Mouse (Mus musculus) cerebellum, postnatal 36 days (tissue): ENCODE results near the gene Fpgs.
A peak's percentile ranks its signal among the peaks of the same experiment; 100 is the strongest.

Experiments
- DNase-seq, 2 experiments: peaks; one replicate each; pipeline ENCODE4 v3.0.0; 2021 to 2022; ENCODE audit warnings: mixed read lengths in 2 of 2

Fpgs gene

DNA sequence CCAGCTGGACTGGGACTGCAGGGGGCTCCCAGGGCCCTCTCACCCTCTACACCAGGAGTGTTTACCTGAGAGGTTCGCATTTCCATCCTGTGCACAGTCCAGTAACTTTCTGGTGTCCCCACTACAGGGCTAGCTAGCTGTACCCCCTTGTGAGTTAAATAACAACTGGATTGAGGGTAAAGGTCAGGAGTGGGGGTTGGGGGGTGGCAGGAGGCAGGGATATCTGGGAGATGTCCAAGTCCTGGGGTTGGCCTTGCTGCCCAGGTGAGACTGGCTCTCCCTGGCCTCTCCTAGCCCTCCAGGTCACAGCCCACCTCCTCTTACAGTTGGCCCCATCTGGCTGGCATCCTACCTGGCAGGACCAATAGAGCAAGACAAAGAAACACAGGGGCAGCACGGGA is at the start of gene Fpgs:
TSS of gene Fpgs (minus strand) at position 125 of the 401 bp plus-strand sequence.
- DNase-seq: no peak

DNA sequence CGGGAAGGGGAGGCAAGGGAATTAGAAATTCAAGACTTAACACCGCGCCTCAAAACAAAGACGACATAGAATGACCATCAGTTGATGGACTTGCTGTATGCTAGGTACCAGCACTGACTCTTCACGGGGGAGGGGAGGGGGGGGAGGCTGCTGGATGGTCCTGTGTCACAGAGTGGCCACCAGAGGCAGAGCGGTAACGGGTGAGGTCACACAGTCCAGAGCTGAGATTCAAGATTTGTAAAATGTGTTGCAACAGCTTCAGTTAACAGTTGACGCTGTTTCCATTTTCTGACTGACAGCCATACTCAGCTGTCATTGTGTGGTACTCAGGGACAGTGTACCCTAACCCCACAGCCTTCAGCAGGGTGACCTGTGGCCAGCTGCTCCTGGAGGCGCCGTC is 48.2 kb upstream of the Fpgs start:
- DNase-seq: no peak

DNA sequence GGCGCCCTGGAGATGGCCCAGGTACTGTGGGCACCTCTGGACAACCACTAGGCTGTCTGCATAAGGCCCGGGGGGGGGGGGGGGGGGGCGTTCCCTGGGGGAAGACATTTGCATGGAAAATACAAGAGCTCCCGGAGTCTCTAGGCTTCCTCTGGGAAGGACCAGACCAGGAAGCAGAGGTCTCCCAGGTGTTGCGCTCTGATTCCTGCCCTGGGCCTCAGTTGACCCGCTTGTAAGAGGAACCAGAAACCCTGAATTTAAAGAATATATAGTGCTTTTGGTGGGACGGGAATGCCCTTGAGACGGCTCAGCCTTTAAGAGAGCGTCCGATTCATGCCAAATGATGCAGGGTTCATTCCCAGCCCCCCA is 47.7 kb upstream of the Fpgs start:
- DNase-seq: no peak

DNA sequence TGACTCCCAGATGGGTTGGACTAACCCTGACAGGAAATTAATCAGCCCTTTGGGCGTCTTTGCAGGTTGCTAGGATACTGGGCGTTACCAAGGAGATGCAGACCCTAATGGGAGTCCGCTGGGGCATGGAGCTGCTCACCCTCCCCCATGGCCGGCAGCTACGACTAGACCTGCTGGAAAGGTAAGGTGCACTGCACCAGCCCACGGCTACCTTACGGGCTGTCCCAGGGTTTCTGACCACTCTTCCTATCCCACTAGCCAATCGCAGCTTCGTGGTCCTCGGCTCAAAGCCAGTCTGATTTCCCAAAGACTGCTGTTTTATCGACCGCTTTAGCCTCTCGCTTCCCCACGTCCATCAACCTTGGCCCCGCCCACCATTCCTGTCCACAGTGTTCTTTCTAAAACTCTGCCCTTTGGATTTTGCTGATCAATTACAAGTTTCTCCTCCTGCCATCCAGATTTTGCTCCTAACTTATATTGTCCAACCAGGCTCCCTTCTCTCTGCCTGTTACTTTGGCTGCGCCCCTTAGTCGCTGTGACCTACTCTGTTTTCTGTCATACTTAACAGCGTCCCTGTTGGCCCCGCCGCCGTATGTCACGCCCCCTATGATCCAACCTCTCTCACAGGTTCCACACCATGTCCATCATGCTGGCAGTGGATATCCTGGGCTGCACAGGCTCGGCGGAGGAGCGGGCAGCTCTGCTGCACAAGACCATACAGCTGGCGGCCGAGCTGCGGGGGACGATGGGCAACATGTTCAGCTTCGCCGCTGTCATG is 47.1 kb upstream of the Fpgs start:
- DNase-seq: no peak

DNA sequence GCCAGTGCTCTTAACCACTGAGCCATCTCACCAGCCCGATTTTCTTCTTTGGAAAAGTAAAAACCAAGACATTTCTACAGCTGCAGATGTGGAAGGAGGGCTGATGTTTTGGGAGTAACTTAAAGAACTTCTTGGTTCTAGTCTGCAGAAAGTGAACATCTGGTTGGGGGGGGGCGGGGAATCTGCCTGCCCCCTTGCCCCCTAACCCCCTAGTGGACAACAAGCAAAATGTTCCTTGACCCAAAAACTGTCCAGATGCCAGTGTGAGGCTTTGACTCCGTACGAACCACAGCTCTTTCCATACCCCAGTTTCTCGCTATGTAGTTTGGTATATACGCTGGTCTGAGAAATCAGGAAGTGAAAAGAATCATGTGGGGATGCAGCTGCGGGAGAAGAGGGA is 46.3 kb upstream of the Fpgs start:
- no peak for DNase-seq

DNA sequence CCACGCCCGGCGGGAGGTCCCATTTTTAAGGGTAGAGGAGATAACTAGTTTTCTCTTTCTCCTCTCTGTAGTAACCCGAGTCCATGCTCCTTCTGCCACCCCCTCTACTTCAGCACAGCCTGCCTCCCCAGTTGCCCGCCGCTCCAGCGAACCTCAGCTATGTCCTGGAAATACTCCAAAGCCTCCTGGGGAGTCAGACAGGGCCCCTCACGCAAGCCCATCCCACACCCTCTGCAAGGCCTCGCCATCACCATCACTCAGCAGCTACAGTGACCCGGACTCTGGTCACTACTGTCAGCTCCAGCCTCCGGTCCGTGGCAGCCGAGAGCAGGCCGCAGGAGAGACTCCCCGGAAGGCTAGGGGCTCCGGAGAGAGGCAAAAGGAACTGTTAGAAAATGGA is 45.1 kb upstream of the Fpgs start:
- no peak for DNase-seq

DNA sequence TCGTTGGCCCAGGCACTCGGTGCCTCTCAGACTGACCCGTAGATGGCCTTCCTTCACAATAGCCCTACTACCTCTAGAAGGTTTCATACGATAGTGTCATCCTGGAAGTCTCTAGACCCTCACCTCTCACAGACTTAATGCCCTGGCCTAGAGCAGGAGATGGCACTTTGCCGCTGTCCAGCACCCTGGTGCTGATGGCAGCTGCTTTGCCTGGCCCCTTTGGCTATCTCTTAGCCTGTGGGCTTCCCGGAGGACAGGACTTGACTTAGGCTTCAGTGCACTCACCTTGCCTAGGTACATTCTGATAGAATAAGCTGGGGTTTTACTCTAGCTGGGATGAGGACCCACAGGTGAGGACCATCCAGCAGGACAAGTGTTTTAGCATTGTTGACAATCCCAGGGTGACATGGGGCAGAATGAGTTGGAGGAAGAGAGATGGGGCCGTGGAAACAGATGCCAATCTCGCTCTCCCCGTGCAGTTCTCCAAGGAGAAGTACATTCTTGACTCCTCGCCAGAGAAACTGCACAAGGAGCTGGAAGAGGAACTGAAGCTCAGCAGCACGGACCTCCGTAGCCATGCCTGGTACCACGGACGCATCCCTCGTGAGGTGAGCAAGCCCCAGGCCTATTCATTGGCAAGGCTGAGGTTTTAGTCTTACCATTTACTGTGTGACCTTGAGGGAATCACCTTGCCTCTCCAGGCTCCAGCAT is 40.5 kb upstream of the Fpgs start:
- no peak for DNase-seq

DNA sequence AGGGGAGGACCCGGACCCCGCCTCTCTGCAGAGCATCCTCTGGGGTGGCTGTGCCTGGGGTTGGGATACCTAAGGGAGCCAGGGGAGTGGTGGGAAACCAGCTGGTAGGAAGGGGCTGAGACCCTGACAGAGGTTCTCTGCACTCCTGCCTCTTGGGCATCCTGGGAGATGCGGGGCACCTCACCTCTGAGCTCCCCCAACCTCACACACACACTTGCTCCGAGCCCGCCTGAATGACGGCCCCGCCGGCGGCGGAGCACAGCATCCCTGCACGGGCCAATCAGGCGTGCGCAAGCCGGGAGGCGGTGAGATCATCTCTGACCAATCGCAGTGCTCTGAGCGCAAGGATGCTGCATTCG is 38.2 kb upstream of the Fpgs start:
- peak; percentile 89 to 93 for DNase-seq

DNA sequence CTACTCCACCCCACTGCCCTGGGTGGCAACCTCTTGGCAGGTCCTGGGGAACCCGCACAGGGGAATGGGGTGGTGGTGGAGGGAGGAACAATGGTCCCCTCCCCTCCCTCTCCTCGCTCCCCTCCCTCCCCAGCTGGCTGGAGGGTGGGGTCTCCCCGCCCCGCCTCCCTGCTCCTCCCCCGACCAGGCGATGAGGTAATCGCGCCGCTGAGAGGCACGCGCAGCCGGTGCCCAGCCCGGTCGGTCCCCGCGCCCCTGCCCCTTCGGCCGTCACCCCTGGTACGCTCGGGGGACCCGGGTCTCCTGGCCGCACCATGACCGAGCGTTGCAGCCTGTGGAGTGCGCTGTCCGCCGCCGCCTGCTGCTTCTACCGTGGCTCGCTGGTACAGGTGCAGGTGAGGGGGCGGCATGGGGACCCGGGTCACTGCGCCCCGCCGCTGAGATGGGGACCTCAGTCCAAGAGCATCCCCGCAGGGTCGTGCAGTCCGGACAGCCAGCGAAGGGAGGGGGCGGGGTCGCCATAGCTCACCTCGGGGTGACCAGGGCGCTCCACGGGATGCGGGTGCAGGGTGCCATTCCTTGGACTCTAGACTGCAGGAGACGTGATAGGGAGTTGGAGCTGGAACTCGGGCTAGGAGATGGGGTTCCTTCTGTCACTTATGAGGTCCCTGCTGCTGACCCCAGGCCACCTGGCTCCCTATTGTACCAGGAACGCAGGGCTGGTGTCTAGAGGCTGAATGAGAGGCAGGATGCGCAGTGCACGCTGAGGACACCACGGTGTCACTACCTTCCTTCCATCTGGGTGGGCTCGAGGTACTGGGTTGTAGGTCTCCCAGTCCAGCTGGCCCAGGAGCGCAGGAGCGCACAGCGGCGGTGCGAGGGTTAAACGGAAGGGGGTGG is 37.6 kb upstream of the Fpgs start:
- DNase-seq: peak; percentile 69 to 84

DNA sequence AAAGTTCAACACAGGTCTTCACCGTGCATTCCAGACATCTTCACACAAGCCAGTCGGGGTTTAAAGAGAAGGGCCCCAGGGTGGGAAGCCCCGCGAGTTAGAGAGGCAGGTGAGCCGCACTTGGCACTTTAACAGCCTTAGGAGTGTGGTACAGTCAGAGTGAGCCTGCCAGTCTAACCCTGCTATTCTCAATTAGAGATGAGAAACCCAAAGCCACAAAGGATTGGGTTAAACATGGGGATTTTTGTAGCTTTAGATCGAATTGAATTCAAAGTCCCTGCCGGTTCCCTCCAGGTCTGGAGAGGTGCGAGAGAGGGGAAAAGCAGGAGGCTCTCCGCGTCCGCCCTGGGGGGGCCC is 36.9 kb upstream of the Fpgs start, which contains the start of gene 6330409D20Rik:
TSS of gene 6330409D20Rik (minus strand) at position 101 of the 357 bp plus-strand sequence.
- DNase-seq: no peak

DNA sequence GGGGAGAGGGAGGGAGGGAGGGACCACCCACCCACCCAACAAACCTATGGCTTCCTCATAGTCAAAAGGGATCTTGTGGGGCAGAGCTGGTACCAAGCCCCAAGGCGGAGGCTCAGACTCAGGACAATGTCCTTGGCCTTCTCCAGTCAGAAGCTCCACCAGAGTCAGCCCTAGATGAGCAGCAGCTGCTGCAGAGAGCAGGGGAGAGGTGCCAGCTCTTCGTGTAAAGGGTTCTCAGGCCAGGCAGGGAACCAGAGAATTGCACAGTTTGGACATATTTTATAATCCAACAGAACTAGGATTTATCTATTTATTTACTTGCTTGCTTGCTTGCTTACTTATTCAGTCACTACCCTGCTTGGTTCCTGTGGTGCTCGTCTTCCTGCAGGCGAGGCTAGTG is 35.4 kb upstream of the Fpgs start:
- no peak for DNase-seq

DNA sequence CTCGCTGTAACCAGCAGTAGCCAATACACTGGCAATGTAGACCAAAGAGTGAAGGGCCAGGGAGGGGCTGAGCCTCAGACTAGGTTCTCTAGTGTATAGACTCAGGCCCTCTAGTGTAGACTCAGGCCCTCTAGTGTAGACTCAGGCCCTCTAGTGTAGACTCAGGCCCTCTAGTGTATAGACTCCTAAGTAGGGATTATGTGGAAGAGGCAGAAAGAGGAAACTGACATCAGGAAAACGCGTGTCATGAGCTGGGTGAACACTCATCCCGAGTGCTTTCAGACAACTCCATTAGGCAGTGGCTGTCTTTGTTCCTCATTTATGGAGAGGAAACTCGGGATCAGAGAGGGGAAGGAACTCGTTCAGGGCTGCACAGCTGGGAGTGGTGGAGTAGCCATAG is 33.1 kb upstream of the Fpgs start:
- no peak for DNase-seq

DNA sequence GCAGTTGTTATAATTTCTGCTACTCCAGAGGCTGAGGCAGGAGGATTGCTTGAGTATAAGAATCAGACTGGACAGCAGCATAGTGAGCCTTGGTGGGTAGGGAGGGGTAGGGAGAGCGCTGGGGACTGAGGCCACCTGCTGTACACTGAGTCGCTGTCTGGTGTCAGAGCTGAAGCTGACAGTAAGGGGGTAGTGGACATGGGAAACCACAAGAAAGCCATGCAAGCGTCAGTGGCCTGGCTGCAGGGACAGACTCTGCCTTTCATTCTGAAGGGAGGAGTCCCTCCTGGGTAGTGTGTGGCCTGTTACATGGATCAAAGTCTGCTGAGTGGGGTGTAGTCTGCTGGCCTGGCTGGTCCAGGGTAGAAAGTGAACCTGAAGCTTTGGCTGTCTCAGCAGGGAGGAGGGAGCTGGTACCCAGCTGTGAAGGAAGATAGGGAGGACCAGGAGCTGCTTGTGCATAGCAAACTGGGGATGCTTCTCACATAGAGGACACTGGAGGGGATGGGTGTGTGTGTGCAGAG is 32.4 kb upstream of the Fpgs start:
- DNase-seq: no peak

DNA sequence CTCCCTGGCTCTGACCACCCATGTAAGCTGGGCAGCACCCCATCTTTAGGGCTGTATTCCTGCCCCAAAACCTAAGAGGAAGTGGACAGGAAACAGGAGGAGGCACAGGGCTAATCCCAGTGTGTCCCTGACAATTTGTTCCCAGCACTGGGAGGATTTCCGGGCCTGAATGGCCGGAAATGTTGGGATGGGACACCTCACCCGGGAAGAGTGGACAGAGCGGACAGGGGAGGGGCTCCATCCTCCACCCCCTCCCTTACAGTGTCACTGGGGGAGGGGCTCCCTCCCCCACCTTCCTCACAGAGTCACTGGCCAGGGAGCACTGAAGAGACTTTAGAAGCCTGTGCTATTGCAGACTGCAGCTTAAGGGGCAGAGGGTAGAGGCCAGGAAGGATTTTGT is 31.0 kb upstream of the Fpgs start:
- DNase-seq: no peak

DNA sequence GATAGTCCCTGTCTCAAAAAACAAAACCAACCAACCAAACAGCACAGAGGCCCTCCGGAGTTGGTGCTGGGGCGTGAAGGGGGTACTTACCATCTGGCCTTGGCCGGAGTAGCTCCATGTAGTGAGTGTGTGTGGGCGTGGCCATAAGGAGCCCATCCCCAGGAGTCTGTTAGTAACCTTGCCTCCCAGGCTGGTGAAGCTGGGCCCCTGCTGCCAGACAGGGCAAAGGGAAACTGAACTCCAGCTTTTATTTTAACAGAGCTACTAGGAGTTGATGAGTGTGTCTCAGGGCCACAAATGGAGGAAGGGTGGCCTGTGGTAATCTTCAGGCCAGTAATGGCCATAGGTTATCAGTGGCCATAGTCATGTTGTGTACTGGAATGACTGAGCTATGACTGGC is 30.5 kb upstream of the Fpgs start:
- DNase-seq: no peak

DNA sequence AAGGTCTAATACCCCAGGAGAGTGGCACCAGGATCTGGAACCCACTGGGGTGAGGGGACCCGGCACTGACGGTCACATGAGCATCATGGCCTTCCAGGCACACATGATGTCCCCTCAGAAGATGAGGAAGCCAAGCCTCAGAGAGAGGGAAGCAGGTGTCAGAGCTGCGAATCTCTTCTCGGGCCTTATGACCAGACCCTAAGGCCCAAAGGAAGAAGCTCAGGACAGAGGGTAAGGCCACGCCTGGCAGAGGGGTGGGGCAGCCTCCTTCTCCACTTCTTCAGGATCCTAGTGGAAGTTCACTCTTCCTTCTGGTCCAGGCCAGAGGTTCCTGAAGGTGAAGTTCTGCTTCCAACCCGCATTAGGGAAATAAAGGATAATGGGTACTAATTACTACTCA is 28.8 kb upstream of the Fpgs start:
- no peak for DNase-seq

DNA sequence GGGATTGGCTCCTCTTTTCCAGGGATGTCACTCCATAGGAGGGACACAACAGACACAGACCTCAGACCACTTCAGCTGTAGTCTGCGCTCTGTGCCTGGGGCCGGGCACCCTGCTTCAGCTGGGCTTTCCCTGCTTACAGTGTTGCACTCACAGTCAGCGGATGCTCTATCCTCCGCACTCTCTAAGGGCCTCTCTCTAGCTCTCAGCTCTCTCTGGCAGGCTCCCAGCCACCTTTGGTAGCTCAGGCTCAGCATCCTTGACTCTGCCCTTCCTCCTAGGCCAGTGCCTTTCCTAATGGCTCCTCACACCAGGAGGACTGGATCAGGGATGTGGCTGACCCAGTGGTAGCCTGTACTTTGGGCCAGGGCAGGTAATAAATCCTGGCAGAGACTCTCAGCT is 28.0 kb upstream of the Fpgs start:
- no peak for DNase-seq

DNA sequence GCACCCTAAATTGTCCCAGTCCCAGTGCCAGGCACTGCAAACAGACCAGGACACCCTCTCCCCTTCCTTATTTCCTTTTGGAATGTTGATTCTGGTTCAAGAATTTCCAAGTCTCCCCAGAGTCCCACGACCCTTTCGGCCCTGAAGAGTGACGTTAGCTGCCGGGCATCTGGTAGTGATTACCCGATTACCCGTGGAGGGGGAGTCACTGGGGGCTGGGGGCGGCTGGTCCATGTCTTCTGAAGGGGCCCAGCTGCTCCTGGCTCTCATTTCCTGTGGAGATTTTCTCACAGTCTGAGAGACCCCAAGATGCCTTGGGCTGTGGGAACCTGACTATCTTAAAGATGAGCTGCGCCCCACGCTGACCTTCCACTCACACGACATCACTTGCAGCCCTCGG is 26.9 kb upstream of the Fpgs start:
- DNase-seq: no peak

DNA sequence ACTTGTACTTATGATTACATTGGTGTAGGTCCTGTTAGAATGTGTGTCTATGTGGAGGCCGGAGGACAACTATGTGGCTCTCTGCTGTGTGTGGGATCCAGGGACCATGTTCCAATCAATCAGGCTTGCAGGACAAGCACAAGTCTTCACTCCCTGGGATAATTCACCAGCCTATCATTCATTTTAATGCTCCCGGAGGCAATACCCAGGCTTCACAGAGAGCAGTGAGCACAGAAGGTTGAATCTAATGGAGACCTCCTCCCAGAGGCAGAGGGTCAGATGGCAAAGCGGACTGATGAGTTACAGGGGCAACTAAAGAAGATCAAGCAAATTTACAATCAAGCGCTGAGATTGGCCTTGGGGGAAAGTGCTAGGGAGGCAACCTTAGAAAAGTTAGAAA is 25.6 kb upstream of the Fpgs start:
- no peak for DNase-seq

DNA sequence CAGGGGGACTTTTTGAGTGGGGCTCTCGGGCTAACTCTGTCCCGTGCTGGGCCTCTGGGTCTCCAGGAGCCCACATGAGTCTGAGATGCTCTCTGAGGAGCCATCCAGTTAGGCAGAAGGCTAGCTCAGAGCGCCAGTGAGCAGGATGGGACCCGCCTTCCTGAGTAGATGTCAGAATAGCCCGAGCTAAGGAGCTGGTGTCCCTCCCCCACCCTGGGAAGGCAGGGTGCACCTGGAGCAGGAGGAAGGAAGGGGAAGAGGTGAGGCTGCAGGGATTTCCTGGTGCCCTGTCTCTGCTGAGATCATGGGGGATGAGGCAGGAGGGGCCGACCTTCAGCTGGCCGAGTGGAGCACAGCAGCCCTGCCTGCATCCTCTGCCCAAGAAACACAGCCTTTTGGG is 24.5 kb upstream of the Fpgs start:
- no peak for DNase-seq

DNA sequence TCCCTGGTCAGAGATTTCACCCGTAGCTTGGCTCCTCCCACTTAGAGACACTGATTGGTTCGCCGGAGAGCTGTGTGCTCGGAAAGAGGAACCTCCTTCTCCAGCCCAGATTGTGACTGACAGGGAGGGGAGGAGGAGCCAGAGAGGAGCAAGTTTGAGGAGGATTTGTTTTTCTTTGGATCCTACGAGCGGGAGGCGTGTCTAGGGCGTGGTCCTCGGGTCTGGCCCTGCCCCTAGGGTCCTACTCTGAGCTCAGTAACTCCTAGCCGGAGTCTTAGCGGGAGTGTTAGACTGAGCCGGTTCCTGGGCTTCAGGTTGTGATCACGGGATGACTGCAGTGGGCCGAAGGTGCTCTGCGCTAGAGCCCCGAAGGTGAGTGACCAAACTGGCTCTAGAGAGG is 23.5 kb upstream of the Fpgs start:
- DNase-seq: peak; percentile 78 to 79

DNA sequence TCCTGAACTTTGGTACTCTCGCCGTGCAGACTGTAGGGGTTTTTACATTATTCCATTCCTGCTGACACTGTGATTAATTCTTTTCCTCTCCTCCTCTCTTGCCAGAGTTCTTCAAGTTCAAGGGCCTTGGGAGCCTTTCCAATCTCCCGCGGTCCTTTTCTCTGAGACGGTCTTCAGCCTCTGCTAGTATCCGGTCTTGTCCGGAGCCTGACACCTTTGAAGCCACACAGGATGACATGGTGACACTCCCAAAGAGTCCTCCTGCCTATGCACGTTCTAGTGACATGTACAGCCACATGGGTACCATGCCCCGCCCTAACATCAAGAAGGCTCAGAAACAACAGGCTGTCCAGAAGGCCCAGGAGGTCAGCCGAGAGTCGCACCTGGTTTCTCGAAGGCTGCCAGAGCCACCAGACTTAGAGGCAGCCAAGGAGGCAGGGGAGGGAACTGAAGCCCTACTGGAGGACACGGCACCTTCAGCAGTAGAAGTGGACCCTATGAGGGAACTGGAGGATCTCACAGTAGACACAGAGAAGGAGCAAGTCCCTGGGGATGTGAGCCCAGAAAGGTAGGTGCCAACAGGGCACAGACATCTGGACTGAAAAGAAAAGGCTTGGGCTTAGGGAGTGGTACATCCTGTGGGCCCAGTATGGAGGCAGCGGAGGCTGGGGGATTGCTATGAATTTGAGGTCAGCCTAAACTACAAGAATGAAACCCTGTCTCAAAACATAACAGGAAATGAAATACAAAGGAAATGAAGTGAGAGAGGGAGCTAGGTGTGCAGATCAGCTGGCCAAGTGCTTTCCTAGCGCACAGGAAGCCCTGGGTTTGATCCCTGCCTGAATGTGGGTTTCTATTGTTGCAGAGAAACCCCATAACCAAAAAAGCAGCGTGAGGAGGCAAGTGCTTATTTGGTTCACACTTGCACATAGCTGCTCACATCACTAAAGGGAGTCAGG is 21.2 kb upstream of the Fpgs start:
- no peak for DNase-seq
